Mouse (Mus musculus) kidney, embryonic 16.5 days (tissue): Measurements from ENCODE around the gene Ppp2r3d. TPM values are rescaled to one million over a fixed set of nuclear protein-coding genes. Genes with fewer than 3 reads are reported as not detected.

Experiments used
- ATAC-seq: fragments of 200-750 bp; cut with Nextera tagmentation; 2 replicates; pipeline ENCODE4 v1.8.0; 2017; ENCODE audit warnings: moderate TSS enrichment; ENCODE audit not compliant: low FRiP score, low TSS enrichment
- H3K27ac ChIP-seq: fragments of 300-500 bp; sonication (generic); 2 replicates; pipeline ENCODE4 v1.5.1; 2014; ENCODE audit warnings: low read length
- H3K27me3 ChIP-seq: fragments of 300-500 bp; sonication (generic); 2 replicates; pipeline ENCODE4 v1.6.1; 2014; ENCODE audit warnings: low read length, control low read depth, mixed read lengths; ENCODE audit not compliant: insufficient read depth
- H3K36me3 ChIP-seq: fragments of 300-500 bp; sonication (generic); 2 replicates; pipeline ENCODE4 v1.6.1; 2014; ENCODE audit warnings: low read length, control low read depth, mixed read lengths; ENCODE audit not compliant: insufficient read depth
- H3K4me1 ChIP-seq: fragments of 300-500 bp; sonication (generic); 2 replicates; pipeline ENCODE4 v1.6.1; 2014; ENCODE audit warnings: low read length, control low read depth, mixed read lengths; ENCODE audit not compliant: insufficient read depth
- H3K4me2 ChIP-seq: fragments of 300-500 bp; sonication (generic); replicated peaks from 2 replicates; pipeline ENCODE4 v1.6.1; 2014; ENCODE audit warnings: low read depth, low read length
- H3K4me3 ChIP-seq: fragments of 300-500 bp; sonication (generic); 2 replicates; pipeline ENCODE4 v1.5.1; 2014; ENCODE audit warnings: mild to moderate bottlenecking, low read length
- H3K9ac ChIP-seq: fragments of 300-500 bp; sonication (generic); replicated peaks from 2 replicates; pipeline ENCODE4 v1.6.1; 2014; ENCODE audit warnings: low read length
- H3K9me3 ChIP-seq: fragments of 300-500 bp; sonication (generic); 2 replicates; pipeline ENCODE4 v1.6.1; 2016; ENCODE audit warnings: low read length, control low read depth
- WGBS: fragments of 180-500 bp; shearing (Covaris S2); extraction: QIAGEN DNeasy Blood & Tissue Kit; methylation state at CpG from one replicate; pipeline ENCODE4 v1.1.7; 2014; 5-methylcytosine and 5-hydroxymethylcytosine counted together
- polyA plus RNA-seq: library from polyadenylated mRNA; unstranded; fragments of >200 nt; fragmentation: Nextera tagmentation; extraction: Ambion mirVana; gene quantifications from 2 replicates; pipeline ENCODE4 v1.2.1, GENCODE M21; 2015

Gene Ppp2r3d
- polyA plus RNA-seq, 1 experiment from 2014 or later = 137 TPM

DNA sequence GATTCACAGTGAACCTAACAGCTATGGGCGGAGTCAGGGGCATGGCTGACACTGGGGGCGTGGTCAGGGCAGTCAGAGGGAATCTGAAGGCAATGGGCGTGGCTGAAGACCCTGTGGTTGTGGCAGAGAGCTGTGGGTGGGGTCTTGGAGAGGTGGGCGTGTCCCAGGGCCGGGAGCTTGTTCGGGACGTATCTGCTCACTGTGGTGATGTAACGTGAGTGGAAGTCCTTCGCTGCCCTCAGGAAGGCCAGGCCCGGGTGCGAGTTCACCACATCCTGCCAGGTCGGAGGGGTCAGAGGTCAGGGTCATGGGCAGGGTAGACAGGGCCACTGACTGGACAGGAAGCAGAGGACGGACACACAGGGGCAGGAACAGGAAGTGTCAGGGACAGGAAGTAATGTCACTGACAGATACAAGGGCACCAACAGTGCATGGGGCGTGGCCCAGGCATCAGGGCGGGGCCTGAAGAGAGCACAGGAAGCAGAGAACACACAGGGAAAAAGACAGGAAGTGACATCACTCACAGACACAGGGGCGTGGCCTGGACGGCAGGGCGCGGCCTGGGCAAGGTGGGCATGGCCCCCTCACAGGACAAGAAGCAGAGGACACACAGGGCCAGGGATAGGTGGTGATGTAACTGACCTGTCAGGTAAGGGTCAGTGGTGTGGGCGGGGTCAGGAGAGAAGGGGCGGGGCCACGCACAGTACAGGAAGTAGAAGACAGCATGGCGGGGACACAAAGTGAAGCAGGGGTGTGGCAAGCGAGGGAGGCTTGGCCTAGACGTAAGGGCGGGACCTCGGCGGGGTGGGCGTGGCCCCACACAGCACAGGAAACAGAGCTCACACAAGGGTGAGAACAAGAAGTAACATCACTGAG is 36.6 kb downstream of the Ppp2r3d start:
- no peaks in the 10 kb centered on the region for H3K27me3 ChIP-seq
- H3K27ac ChIP-seq = no peak overlapping the region
- no peak overlapping the region for H3K4me2 ChIP-seq
- no peak overlapping the region for H3K9ac ChIP-seq
- H3K4me1 ChIP-seq = no peaks in the 10 kb centered on the region
- H3K9me3 ChIP-seq = peaks cover 36% of the 10 kb centered on the region
- ATAC-seq = peak; percentile 82
- WGBS = 92% methylated on average over 28 of the region's 29 CpGs
- H3K36me3 ChIP-seq = peaks cover 39% of the 10 kb centered on the region
- H3K4me3 ChIP-seq = no peak overlapping the region

DNA sequence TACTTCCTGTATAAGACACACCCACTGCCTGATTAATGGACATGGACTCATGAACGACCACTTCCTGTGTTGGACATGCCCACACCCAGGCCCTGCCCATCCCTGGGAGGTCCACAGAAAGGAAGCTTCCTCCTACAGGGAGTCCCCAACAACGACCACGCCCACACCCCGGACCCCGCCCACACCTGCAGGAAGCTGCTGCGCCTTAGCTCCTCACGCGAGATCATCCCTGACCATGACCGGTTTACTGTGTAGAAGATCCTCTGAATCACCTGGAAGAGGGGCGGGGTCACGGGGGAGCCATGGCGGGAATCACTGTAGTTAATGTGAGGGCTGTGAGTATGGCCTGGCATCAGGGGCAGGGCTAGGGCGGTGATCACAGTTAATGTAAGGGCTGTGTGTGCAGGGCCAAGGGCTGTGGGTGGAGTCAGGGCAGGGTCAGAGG is 37.3 kb downstream of the Ppp2r3d start:
- Histone ChIP-seq H3K4me2 (no peak overlapping the region), H3K36me3 (peaks cover 39% of the 10 kb centered on the region), H3K4me1 (no peaks in the 10 kb centered on the region), H3K4me3 (no peak overlapping the region), H3K27me3 (no peaks in the 10 kb centered on the region), H3K27ac (no peak overlapping the region), H3K9ac (no peak overlapping the region), H3K9me3 (peaks cover 36% of the 10 kb centered on the region)
- 96% methylated on average over 13 of the region's 13 CpGs for WGBS
- peak; percentile 75 for ATAC-seq

DNA sequence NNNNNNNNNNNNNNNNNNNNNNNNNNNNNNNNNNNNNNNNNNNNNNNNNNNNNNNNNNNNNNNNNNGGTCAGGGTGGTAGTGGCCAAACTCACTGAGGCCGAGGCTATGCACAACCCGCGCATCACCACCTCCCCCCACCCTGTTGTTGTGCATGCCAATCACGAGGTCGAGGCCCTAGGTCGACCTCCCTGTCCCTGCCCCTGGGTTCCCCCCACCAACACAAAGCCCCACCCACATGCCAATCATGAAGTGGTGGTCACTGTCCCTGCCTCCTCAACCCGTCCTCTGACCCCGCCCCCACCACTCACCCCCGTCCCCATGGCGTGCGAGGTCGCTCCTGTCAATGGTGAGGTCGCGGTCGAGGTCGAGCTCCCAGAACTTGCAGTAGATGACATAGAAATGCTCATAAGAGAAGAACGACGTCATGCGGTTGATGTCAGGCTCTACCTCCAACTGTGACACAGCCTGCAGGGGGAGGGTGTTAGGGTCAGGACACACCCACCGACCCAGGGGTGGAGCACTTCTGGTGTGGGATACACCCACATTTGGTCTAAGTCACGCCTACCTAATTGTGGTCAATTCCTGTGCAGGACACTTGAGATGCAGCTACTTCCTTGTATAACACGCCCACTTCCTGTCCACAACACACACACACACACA is 37.9 kb downstream of the Ppp2r3d start:
- Histone ChIP-seq H3K9me3 (peaks cover 36% of the 10 kb centered on the region), H3K9ac (no peak overlapping the region), H3K27me3 (no peaks in the 10 kb centered on the region), H3K27ac (no peak overlapping the region), H3K36me3 (peaks cover 39% of the 10 kb centered on the region), H3K4me2 (no peak overlapping the region), H3K4me1 (no peaks in the 10 kb centered on the region), H3K4me3 (no peak overlapping the region)
- ATAC-seq = peak; percentile 26
- WGBS = 95% methylated on average over 22 of the region's 22 CpGs

DNA sequence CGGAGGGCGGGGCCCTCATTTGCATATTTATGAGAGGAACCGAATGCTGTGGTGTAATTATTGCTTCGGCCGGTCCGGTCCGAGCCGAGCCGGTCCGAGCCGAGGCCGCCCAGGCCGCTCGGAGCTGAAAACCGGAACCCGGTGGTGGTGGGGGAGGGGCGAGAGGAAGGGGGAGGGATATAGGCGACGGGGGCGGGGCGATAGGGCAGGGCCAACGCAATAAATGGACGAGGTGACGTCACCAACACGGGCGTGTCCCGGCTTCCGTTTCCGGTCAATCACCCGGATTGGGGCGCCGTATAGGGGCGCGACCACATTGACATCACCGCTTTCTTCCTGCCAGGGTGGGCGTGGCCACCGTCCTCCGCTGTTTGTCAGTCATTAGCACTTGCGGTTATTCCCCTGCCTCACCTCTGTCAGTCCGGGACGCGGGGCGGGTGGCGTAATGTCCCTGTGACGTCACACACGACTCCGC is 51.2 kb downstream of the Ppp2r3d start:
- Histone ChIP-seq H3K4me1 (no peaks in the 10 kb centered on the region), H3K9me3 (no peaks in the 10 kb centered on the region), H3K9ac (peak overlapping the region; percentile 75), H3K4me3 (peak overlapping the region; percentile 76), H3K4me2 (peak overlapping the region; percentile 73), H3K27me3 (no peaks in the 10 kb centered on the region), H3K27ac (peak overlapping the region; percentile 99), H3K36me3 (no peaks in the 10 kb centered on the region)
- under 1% methylated on average over 42 of the region's 47 CpGs for WGBS
- peak; percentile 42 for ATAC-seq

DNA sequence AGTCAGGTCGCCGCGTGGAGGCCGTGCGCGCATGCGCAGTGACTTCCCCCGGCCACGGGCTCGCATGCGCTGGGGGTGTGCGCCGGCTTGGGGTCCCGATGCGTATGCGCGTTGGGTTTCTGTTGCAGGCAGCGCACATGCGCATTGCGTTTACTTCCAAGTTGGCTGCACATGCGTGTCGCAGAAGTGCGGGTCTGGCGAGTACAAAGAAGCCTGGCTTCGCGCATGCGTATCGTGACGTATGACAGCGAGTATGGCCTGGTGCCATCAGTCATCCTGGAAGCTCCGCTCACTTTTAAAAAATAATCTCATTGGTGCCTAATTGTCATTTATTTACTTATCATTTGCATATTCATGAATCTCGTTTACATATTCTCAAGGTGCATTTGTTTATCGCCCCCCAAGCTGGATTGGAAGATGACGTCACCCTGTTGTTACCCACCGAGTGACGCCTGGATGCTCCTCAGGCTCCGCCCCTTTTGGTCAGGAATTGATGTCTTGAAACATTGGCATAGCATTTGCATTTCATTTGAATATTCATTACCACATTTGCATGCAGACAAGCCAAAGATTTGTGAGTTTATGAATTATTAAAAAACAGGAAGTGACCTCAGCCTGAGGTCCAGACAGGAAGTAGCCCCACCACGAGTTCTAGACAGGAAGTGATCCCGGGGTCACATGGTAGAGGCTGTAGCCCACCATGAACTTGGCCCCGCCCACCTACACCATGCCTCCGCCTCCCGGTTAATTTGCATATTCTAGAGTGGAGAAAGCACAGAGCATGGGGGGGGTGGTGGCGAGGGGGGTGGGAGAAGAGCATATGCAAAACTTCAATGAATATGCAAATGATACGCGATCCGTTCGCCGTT is 51.9 kb downstream of the Ppp2r3d start:
- Histone ChIP-seq H3K9ac (peak overlapping the region; percentile 88), H3K36me3 (no peaks in the 10 kb centered on the region), H3K4me3 (peak overlapping the region; percentile 76), H3K27me3 (no peaks in the 10 kb centered on the region), H3K4me1 (no peaks in the 10 kb centered on the region), H3K4me2 (peak overlapping the region; percentile 73), H3K9me3 (no peaks in the 10 kb centered on the region), H3K27ac (peak overlapping the region; percentile 99)
- under 1% methylated on average over 48 of the region's 48 CpGs for WGBS
- ATAC-seq = peak; percentile 78

GRCm38 (mm10) chr9:124424292-124424541 is 52.5 kb downstream of the Ppp2r3d start:
- H3K27ac ChIP-seq = peak overlapping the region; percentile 99
- peak overlapping the region; percentile 73 for H3K4me2 ChIP-seq
- no peaks in the 10 kb centered on the region for H3K36me3 ChIP-seq
- under 1% methylated on average over 27 of the region's 27 CpGs for WGBS
- H3K4me3 ChIP-seq = peak overlapping the region; percentile 76
- no peak for ATAC-seq
- H3K4me1 ChIP-seq = no peaks in the 10 kb centered on the region
- no peaks in the 10 kb centered on the region for H3K27me3 ChIP-seq
- no peaks in the 10 kb centered on the region for H3K9me3 ChIP-seq
- peak overlapping the region; percentile 88 for H3K9ac ChIP-seq

DNA sequence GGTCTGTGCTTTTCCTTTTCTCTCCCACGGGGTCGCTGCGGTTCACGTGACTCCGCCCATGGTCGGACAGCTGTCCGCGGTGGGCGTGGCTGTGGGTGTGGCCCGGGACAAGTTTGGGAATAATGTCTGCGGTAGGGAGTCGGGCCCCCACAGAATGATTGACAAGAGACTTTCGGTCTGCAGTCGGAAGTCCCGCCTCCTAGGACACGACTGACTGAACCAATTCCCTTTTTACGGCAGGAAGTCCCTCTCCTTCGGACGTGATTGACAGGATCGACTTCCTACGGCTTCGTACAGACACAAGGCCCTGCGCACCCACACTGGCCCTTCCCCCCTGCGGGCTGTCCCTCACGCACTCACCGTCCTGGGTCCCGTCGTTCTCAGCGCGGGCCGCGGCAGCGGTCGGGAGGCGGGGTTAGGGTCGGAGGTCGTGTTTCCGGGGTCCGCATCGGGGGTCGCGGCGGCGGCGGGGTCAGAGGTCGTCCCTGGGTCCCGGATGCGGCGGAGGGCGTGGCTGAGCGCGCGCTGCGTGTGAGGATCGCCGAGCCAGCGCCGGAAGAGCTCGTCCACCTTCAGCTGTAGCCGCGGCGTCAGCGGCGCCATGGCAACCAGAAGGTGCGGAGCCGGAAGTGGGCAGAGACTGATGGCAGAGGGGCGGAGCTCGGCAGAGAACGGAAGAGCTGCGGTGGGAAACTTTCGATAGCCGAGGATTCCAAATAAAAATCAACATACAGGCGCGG is 53.0 kb downstream of the Ppp2r3d start:
- ATAC-seq = peak; percentile 79
- Histone ChIP-seq H3K4me3 (peak overlapping the region; percentile 76), H3K4me1 (no peaks in the 10 kb centered on the region), H3K27ac (peak overlapping the region; percentile 99), H3K9ac (peak overlapping the region; percentile 88), H3K36me3 (no peaks in the 10 kb centered on the region), H3K27me3 (no peaks in the 10 kb centered on the region), H3K4me2 (peak overlapping the region; percentile 73), H3K9me3 (no peaks in the 10 kb centered on the region)
- 0% methylated on average over 71 of the region's 74 CpGs for WGBS

DNA sequence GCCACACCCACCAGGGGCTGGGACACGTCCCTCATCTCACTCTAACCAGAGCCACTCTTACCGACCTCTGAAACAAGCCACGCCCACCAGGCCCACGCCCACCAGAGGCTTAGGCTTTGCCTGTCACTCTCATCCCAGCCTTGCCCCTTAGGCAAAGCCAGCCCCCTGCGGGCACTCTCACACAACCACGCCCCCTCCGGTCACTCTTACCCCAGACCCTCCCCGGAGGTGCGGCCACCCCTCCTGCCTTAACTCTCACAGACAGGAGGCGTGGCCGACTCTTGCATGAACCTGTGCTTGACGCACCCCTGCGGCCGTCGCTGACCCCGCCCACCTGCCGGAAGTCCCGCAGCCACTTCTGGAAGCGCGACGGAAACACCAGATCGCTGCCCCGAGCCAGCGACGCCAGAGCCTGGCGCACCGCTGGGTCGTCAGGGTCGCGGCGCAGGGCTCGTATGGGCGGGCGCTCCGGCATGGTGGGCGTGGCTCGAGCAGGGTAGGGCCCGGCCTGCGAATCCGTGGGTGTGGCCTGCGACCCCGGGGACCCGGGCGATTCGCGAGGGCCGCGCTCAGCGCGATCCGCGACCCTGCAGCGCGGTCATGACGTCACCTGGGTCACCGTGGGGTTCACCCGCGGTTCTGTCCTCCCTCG is 53.7 kb downstream of the Ppp2r3d start:
- H3K27me3 ChIP-seq = no peaks in the 10 kb centered on the region
- no peaks in the 10 kb centered on the region for H3K36me3 ChIP-seq
- no peaks in the 10 kb centered on the region for H3K4me1 ChIP-seq
- ATAC-seq = peak; percentile 78
- H3K27ac ChIP-seq = peak overlapping the region; percentile 99
- under 1% methylated on average over 44 of the region's 59 CpGs for WGBS
- H3K9me3 ChIP-seq = no peaks in the 10 kb centered on the region
- H3K4me2 ChIP-seq = peak overlapping the region; percentile 73
- peak overlapping the region; percentile 76 for H3K4me3 ChIP-seq
- peak overlapping the region; percentile 88 for H3K9ac ChIP-seq

GRCm38 (mm10) chr9:124422427-124422826 is 54.3 kb downstream of the Ppp2r3d start:
- H3K9ac ChIP-seq = peak overlapping the region; percentile 54; the same call in 1 of the 2 replicates

More at GRCm38 (mm10) chr9:124422427-124422826, 54.3 kb downstream of the Ppp2r3d start:
- Histone ChIP-seq H3K27ac (peak overlapping the region; percentile 99), H3K9me3 (no peaks in the 10 kb centered on the region), H3K4me2 (peak overlapping the region; percentile 73), H3K27me3 (no peaks in the 10 kb centered on the region), H3K4me1 (no peaks in the 10 kb centered on the region), H3K4me3 (peak overlapping the region; percentile 76), H3K36me3 (no peaks in the 10 kb centered on the region)
- ATAC-seq = no peak
- WGBS = 2% methylated on average over 23 of the region's 25 CpGs
